Mouse (Mus musculus): ENCODE data around the gene H2afy. TPM values are rescaled to one million over a fixed set of nuclear protein-coding genes. Genes with fewer than 3 reads are reported as not detected.
"Not testable (repeated sequence)": the region's sequence is repeated elsewhere in the genome, so short reads cannot be mapped to it uniquely, and the experiment has no call there.

The H2afy gene
- polyA plus RNA-seq, 1 experiment from 2014 or later = 645 TPM

GRCm38 (mm10) chr13:56039610-56040371 is 96.4 kb downstream of the H2afy start:
- WGBS = 75% methylated on average over 10 of the region's 10 CpGs
- Histone ChIP-seq H3K9me3 (replicated peaks) (no peaks in the 10 kb centered on the region), H3K36me3 (no peaks in the 10 kb centered on the region), H3K4me1 (no peaks in the 10 kb centered on the region), H3K4me3 (no peak overlapping the region), H3K27me3 (ENCODE audit: low read depth, poor library complexity, severe bottlenecking) (no peaks in the 10 kb centered on the region), H3K27ac (no peak overlapping the region)
- DNase-seq (ENCODE audit: low spot score) = no peak

GRCm38 (mm10) chr13:56029006-56029405 is 107.2 kb downstream of the H2afy start:
- no peaks in the 10 kb centered on the region for H3K36me3 ChIP-seq
- H3K27me3 ChIP-seq (ENCODE audit: low read depth, poor library complexity, severe bottlenecking) = peaks cover 4% of the 10 kb centered on the region; the same call in 1 of the 2 replicates
- WGBS = 81% methylated on average over 4 of the region's 4 CpGs
- DNase-seq (ENCODE audit: low spot score) = no peak
- H3K4me3 ChIP-seq = no peak overlapping the region
- H3K9me3 ChIP-seq (replicated peaks) = no peaks in the 10 kb centered on the region
- H3K27ac ChIP-seq = no peak overlapping the region
- H3K4me1 ChIP-seq = peaks cover 45% of the 10 kb centered on the region

- not testable (repeated sequence) for DNase-seq (ENCODE audit: low spot score); H3K27me3 ChIP-seq (ENCODE audit: low read depth, poor library complexity, severe bottlenecking); H3K9me3 ChIP-seq (replicated peaks); H3K27ac ChIP-seq; H3K36me3 ChIP-seq; H3K4me3 ChIP-seq
- 86% methylated on average over 5 of the region's 5 CpGs for WGBS
- H3K4me1 ChIP-seq = peaks cover 47% of the 10 kb centered on the region
These were observed 108.2 kb downstream of the H2afy start for GRCm38 (mm10) chr13:56027996-56028395.

- 92% methylated on average over 5 of the region's 5 CpGs for WGBS
- Histone ChIP-seq H3K9me3 (replicated peaks) (no peaks in the 10 kb centered on the region), H3K27ac (no peak overlapping the region), H3K27me3 (ENCODE audit: low read depth, poor library complexity, severe bottlenecking) (no peaks in the 10 kb centered on the region; the same call in 1 of the 2 replicates), H3K36me3 (no peaks in the 10 kb centered on the region), H3K4me1 (peaks cover 34% of the 10 kb centered on the region), H3K4me3 (no peak overlapping the region)
- DNase-seq (ENCODE audit: low spot score) = no peak
These were observed 109.5 kb downstream of the H2afy start for GRCm38 (mm10) chr13:56026623-56027022.

- Histone ChIP-seq H3K9me3 (replicated peaks) (no peaks in the 10 kb centered on the region), H3K36me3 (no peaks in the 10 kb centered on the region), H3K4me1 (peaks cover 28% of the 10 kb centered on the region), H3K4me3 (no peak overlapping the region), H3K27ac (no peak overlapping the region), H3K27me3 (ENCODE audit: low read depth, poor library complexity, severe bottlenecking) (no peaks in the 10 kb centered on the region; the same call in 1 of the 2 replicates)
- 88% methylated on average over 7 of the region's 7 CpGs for WGBS
- DNase-seq (ENCODE audit: low spot score) = no peak
These were observed 110.1 kb downstream of the H2afy start for GRCm38 (mm10) chr13:56026026-56026425.

GRCm38 (mm10) chr13:56025027-56025410 is 111.1 kb downstream of the H2afy start:
- Histone ChIP-seq H3K27me3 (ENCODE audit: low read depth, poor library complexity, severe bottlenecking) (no peaks in the 10 kb centered on the region; the same call in 1 of the 2 replicates), H3K4me3 (no peak overlapping the region; the same call in 1 of the 2 replicates), H3K4me1 (peaks cover 28% of the 10 kb centered on the region), H3K36me3 (no peaks in the 10 kb centered on the region), H3K27ac (no peak overlapping the region), H3K9me3 (replicated peaks) (no peaks in the 10 kb centered on the region)
- 42% methylated on average over 14 of the region's 14 CpGs for WGBS
- DNase-seq (ENCODE audit: low spot score) = no peak

GRCm38 (mm10) chr13:56024410-56025026 is 111.6 kb downstream of the H2afy start:
- Histone ChIP-seq H3K4me1 (peaks cover 28% of the 10 kb centered on the region), H3K27ac (no peak overlapping the region), H3K36me3 (no peaks in the 10 kb centered on the region), H3K4me3 (no peak overlapping the region; the same call in 1 of the 2 replicates), H3K27me3 (ENCODE audit: low read depth, poor library complexity, severe bottlenecking) (no peaks in the 10 kb centered on the region; the same call in 1 of the 2 replicates), H3K9me3 (replicated peaks) (no peaks in the 10 kb centered on the region)
- no peak for DNase-seq (ENCODE audit: low spot score)
- WGBS = 52% methylated on average over 14 of the region's 14 CpGs

Other genes starting within 250 kb of the H2afy start
- 0.63 and 1.2 TPM in 2 replicates for gene Tifab, start 42.5 kb upstream of the H2afy start, polyA plus RNA-seq (2016; fragmentation: Nextera tagmentation; extraction: Ambion mirVana)
- 0.11 TPM in 1 of 2 replicates, not detected in the other for gene Neurog1, start 115.8 kb upstream of the H2afy start, polyA plus RNA-seq (2016; fragmentation: Nextera tagmentation; extraction: Ambion mirVana)
- 29.8 and 112 TPM in 2 replicates for gene Cxcl14, start 160.2 kb upstream of the H2afy start, polyA plus RNA-seq (2016; fragmentation: Nextera tagmentation; extraction: Ambion mirVana)